Mouse (Mus musculus) kidney, embryonic 16.5 days (tissue): Measurements from ENCODE around the gene Fam72a. TPM values are rescaled to one million over a fixed set of nuclear protein-coding genes. Genes with fewer than 3 reads are reported as not detected.
A peak's percentile ranks its signal among the peaks of the same experiment; 100 is the strongest.

Experiments
- ATAC-seq: fragments of 200-750 bp; cut with Nextera tagmentation; 2 replicates; pipeline ENCODE4 v1.8.0; 2017; ENCODE audit warnings: moderate TSS enrichment; ENCODE audit not compliant: low FRiP score, low TSS enrichment
- H3K27ac ChIP-seq: fragments of 300-500 bp; sonication (generic); 2 replicates; pipeline ENCODE4 v1.5.1; 2014; ENCODE audit warnings: low read length
- H3K27me3 ChIP-seq: fragments of 300-500 bp; sonication (generic); 2 replicates; pipeline ENCODE4 v1.6.1; 2014; ENCODE audit warnings: low read length, control low read depth, mixed read lengths; ENCODE audit not compliant: insufficient read depth
- H3K36me3 ChIP-seq: fragments of 300-500 bp; sonication (generic); 2 replicates; pipeline ENCODE4 v1.6.1; 2014; ENCODE audit warnings: low read length, control low read depth, mixed read lengths; ENCODE audit not compliant: insufficient read depth
- H3K4me1 ChIP-seq: fragments of 300-500 bp; sonication (generic); 2 replicates; pipeline ENCODE4 v1.6.1; 2014; ENCODE audit warnings: low read length, control low read depth, mixed read lengths; ENCODE audit not compliant: insufficient read depth
- H3K4me2 ChIP-seq: fragments of 300-500 bp; sonication (generic); replicated peaks from 2 replicates; pipeline ENCODE4 v1.6.1; 2014; ENCODE audit warnings: low read depth, low read length
- H3K4me3 ChIP-seq: fragments of 300-500 bp; sonication (generic); 2 replicates; pipeline ENCODE4 v1.5.1; 2014; ENCODE audit warnings: mild to moderate bottlenecking, low read length
- H3K9ac ChIP-seq: fragments of 300-500 bp; sonication (generic); replicated peaks from 2 replicates; pipeline ENCODE4 v1.6.1; 2014; ENCODE audit warnings: low read length
- H3K9me3 ChIP-seq: fragments of 300-500 bp; sonication (generic); 2 replicates; pipeline ENCODE4 v1.6.1; 2016; ENCODE audit warnings: low read length, control low read depth
- WGBS: fragments of 180-500 bp; shearing (Covaris S2); extraction: QIAGEN DNeasy Blood & Tissue Kit; methylation state at CpG from one replicate; pipeline ENCODE4 v1.1.7; 2014; 5-methylcytosine and 5-hydroxymethylcytosine counted together
- microRNA-seq: library from miRNA; unstranded; fragments of <30 nt; microRNA quantifications from one replicate; pipeline ENCODE4, GENCODE M21; 2016
- polyA plus RNA-seq: library from polyadenylated mRNA; unstranded; fragments of >200 nt; fragmentation: Nextera tagmentation; extraction: Ambion mirVana; gene quantifications from 2 replicates; pipeline ENCODE4 v1.2.1, GENCODE M21; 2015

Gene Fam72a
- polyA plus RNA-seq, 1 experiment from 2014 or later: 2.6 TPM

- Histone ChIP-seq H3K9ac (no peak overlapping the region), H3K36me3 (no peaks in the 10 kb centered on the region), H3K4me3 (no peak overlapping the region), H3K27ac (no peak overlapping the region), H3K4me2 (no peak overlapping the region), H3K4me1 (no peaks in the 10 kb centered on the region), H3K27me3 (no peaks in the 10 kb centered on the region), H3K9me3 (no peaks in the 10 kb centered on the region)
- WGBS: 54% methylated on average over 17 of the region's 17 CpGs
- 0 out of 2 replicates have a peak, but pooled peaks have one; percentile 31 for ATAC-seq
Measured at GRCm38 (mm10) chr1:131578943-131579680, 51.4 kb downstream of the Fam72a start.

GRCm38 (mm10) chr1:131580389-131580788 lies 52.7 kb downstream of the Fam72a start:
- no peaks in the 10 kb centered on the region for H3K27me3 ChIP-seq
- 36% methylated on average over 4 of the region's 4 CpGs for WGBS
- ATAC-seq: no peak
- H3K4me3 ChIP-seq: no peak overlapping the region
- no peaks in the 10 kb centered on the region for H3K4me1 ChIP-seq
- no peak overlapping the region for H3K9ac ChIP-seq
- H3K9me3 ChIP-seq: no peaks in the 10 kb centered on the region
- no peak overlapping the region for H3K27ac ChIP-seq
- H3K36me3 ChIP-seq: no peaks in the 10 kb centered on the region
- no peak overlapping the region for H3K4me2 ChIP-seq

DNA sequence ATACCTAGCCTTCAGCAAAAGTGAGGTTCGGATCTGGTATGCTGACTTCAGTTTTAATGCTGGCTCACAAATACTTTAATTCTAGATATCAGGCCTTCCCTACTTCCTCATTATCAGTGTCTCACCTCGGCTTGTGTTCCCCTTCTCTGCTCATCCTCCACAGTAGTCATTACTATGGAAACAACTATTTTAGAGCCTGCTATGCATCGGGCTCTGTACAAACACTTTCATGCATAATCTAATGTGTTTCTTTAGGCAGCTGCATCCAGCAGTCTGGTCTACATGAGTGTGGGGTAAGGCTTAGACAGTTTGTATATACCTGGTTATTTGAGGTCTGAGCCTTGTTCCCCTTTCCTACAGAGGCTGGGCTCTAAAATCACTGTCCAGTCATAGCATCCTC lies 55.9 kb downstream of the Fam72a start:
- H3K36me3 ChIP-seq: no peaks in the 10 kb centered on the region
- ATAC-seq: no peak
- no peak overlapping the region for H3K4me2 ChIP-seq
- H3K9ac ChIP-seq: no peak overlapping the region
- no peaks in the 10 kb centered on the region for H3K9me3 ChIP-seq
- no peaks in the 10 kb centered on the region for H3K4me1 ChIP-seq
- H3K27me3 ChIP-seq: no peaks in the 10 kb centered on the region
- no peak overlapping the region for H3K27ac ChIP-seq
- no peak overlapping the region for H3K4me3 ChIP-seq
- WGBS: 94% methylated on average over 3 of the region's 3 CpGs

DNA sequence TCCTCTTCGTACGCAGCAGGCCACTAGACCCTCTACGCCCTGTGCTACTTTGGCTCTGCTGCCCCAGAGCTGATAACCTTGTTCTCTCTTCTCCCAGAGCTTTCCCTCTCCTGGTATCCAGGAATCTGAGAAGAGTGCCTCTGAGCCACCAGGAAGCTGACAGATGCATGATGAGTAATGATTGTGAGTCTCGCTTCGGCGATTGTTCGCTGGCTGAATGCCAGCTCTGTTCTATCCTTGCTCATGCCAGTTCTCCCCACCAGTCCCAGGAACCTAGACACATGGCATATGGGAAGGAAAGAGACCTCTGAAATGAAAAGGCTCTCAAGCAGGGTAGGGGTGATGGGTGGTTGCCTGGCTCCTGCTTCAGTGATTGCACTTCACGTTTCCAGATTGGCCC lies 59.1 kb downstream of the Fam72a start:
- no peaks in the 10 kb centered on the region for H3K36me3 ChIP-seq
- H3K27me3 ChIP-seq: no peaks in the 10 kb centered on the region
- no peak overlapping the region for H3K4me3 ChIP-seq
- H3K27ac ChIP-seq: no peak overlapping the region
- no peaks in the 10 kb centered on the region for H3K4me1 ChIP-seq
- H3K9ac ChIP-seq: no peak overlapping the region
- H3K9me3 ChIP-seq: no peaks in the 10 kb centered on the region
- ATAC-seq: peak; percentile 46; the same call in 1 of the 2 replicates
- 54% methylated on average over 8 of the region's 8 CpGs for WGBS
- no peak overlapping the region for H3K4me2 ChIP-seq

Small RNAs within 50 kb of the gene (microRNA-seq; reads per million reads assigned to microRNA genes)
- gene Gm24273: not detected

Other genes starting within 250 kb of the Fam72a start
- gene Ikbke, start 248.3 kb upstream of the Fam72a start, polyA plus RNA-seq: 4.8 and 5.5 TPM in 2 replicates
- gene Srgap2, start 551 bp upstream of the Fam72a start, polyA plus RNA-seq: 11.5 and 18.1 TPM in 2 replicates
- gene Avpr1b, start 71.3 kb downstream of the Fam72a start, polyA plus RNA-seq: not detected in 2 replicates
- 11.4 and 14.1 TPM in 2 replicates for gene Ctse, start 110.4 kb downstream of the Fam72a start, polyA plus RNA-seq
- gene Rab7b, start 160.8 kb downstream of the Fam72a start, polyA plus RNA-seq: 2.1 TPM in 2 replicates
- gene Slc26a9, start 216.1 kb downstream of the Fam72a start, polyA plus RNA-seq: 0.16 and 0.33 TPM in 2 replicates